Mouse (Mus musculus): ENCODE measurements at regions not wholly inside any gene's neighbourhood (a gene's known extent, or its start where the extent isn't known, plus 50 kb on each side); places are given as distances from the start of the nearest gene placed in this dataset.

DNA sequence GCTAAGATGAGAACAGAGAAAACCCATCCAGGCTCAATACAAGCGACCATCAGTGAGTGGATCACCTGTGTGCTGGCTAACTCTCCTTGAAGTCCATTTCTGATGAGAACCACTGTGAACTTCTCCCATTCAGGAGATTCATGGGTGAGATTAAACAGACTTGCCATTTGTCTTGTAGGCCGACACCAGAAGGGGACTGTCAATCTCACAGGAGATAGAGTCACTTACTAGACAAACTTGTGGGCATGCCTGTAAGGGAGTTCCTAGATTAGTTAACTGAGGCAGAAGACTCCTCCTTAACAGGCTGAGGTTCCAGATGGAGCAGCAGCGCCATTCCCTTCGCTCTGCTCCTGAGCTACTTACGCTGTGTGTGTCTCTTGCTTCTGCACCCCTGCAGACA lies 114.7 kb upstream of the Max start:
- H3K36me3 ChIP-seq (ENCODE audit: control insufficient read depth, insufficient read depth, low read length, poor library complexity, severe bottlenecking) = no peaks in the 10 kb centered on the region
- H3K4me1 ChIP-seq (ENCODE audit: control insufficient read depth in 2 of 2, insufficient read depth in 2 of 2, low read length in 2 of 2, poor library complexity in 1 of 2) = no peaks in the 10 kb centered on the region
- no peak overlapping the region for H3K9ac ChIP-seq (ENCODE audit: insufficient read depth, low read depth, low read length, poor library complexity, severe bottlenecking)
- in situ Hi-C loops (cut with MboI; ENCODE audit: low sequenced_read_pairs in 2 of 2, unreplicated experiment in 2 of 2) = no loop called here
- H3K4me3 ChIP-seq (ENCODE audit: insufficient read depth in 1 of 2, low read depth in 1 of 2, low read length in 2 of 2, poor library complexity in 1 of 2, severe bottlenecking in 1 of 2) = no peak overlapping the region
- TF ChIP-seq MAFK (IDR thresholded peaks at IDR 0.05; ENCODE audit: insufficient read depth, low read depth, low read length) = no peak
- no peak for TF ChIP-seq CHD2 (IDR thresholded peaks at IDR 0.05; ENCODE audit: low read depth, low read length)
- TF ChIP-seq ZC3H11A (IDR thresholded peaks at IDR 0.05; ENCODE audit: borderline replicate concordance, low read depth, low read length) = no peak
- no peak for TF ChIP-seq HCFC1 (IDR thresholded peaks at IDR 0.05; ENCODE audit: borderline replicate concordance, insufficient read depth, low read length)
- H3K27ac ChIP-seq (ENCODE audit: insufficient read depth, low read depth, low read length, poor library complexity, severe bottlenecking) = no peak overlapping the region
- no peak for DNase-seq (ENCODE audit: low read depth, low spot score)
- H3K9me3 ChIP-seq (ENCODE audit: control insufficient read depth, insufficient read depth, low read depth, low read length) = no peaks in the 10 kb centered on the region

DNA sequence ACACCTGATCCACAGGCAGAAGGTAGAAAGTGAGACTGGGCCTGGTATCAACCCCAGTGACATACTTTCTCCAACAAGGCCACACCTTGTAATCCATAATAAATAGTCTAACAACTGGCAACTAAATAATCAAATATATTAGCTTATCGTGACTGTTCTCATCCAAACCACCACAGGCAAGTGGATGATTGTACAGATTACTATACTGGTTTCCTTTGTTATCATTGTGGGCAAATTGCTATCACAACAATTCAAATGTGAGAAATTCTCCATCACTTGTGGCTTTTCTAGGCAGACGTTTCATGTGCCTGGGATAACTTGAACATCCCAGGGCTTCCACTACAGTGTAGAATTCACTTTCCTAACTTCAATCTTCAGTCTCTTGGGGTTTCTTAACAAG lies 112.6 kb upstream of the Max start:
- Histone ChIP-seq H3K4me3 (ENCODE audit: insufficient read depth in 1 of 2, low read depth in 1 of 2, low read length in 2 of 2, poor library complexity in 1 of 2, severe bottlenecking in 1 of 2) (no peak overlapping the region), H3K9me3 (ENCODE audit: control insufficient read depth, insufficient read depth, low read depth, low read length) (no peaks in the 10 kb centered on the region), H3K27ac (ENCODE audit: insufficient read depth, low read depth, low read length, poor library complexity, severe bottlenecking) (no peak overlapping the region), H3K36me3 (ENCODE audit: control insufficient read depth, insufficient read depth, low read length, poor library complexity, severe bottlenecking) (no peaks in the 10 kb centered on the region), H3K9ac (ENCODE audit: insufficient read depth, low read depth, low read length, poor library complexity, severe bottlenecking) (no peak overlapping the region), H3K4me1 (ENCODE audit: control insufficient read depth in 2 of 2, insufficient read depth in 2 of 2, low read length in 2 of 2, poor library complexity in 1 of 2) (no peaks in the 10 kb centered on the region)
- no peak for DNase-seq (ENCODE audit: low read depth, low spot score)
- TF ChIP-seq ZNF384 (IDR thresholded peaks at IDR 0.05; ENCODE audit: low read depth, low read length) (no peak), HCFC1 (IDR thresholded peaks at IDR 0.05; ENCODE audit: borderline replicate concordance, insufficient read depth, low read length) (no peak), MAFK (IDR thresholded peaks at IDR 0.05; ENCODE audit: insufficient read depth, low read depth, low read length) (no peak), ZC3H11A (IDR thresholded peaks at IDR 0.05; ENCODE audit: borderline replicate concordance, low read depth, low read length) (no peak), CHD2 (IDR thresholded peaks at IDR 0.05; ENCODE audit: low read depth, low read length) (no peak)
- in situ Hi-C loops (cut with MboI; ENCODE audit: low sequenced_read_pairs in 2 of 2, unreplicated experiment in 2 of 2) = no loop called here

DNA sequence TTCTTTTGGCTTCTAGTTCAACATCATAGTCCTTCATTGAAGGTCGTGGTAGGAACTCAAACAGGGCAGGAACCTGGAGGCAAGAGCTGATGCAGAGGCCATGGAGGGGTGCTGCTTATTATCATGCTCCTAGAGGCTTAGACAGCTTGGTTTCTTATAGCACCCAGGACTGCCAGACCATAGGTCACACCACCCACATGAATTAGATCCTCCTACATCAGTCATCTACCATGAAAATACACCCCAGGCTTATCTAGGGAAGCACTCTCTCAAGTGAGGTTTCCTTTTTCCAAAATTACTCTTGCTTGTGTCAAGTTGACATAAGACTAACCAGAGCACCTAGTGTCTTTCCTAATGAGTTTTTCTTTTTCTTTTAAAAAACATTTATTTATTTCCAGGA lies 109.7 kb upstream of the Max start:
- H3K27ac ChIP-seq (ENCODE audit: insufficient read depth, low read depth, low read length, poor library complexity, severe bottlenecking) = no peak overlapping the region
- no peak overlapping the region for H3K4me3 ChIP-seq (ENCODE audit: insufficient read depth in 1 of 2, low read depth in 1 of 2, low read length in 2 of 2, poor library complexity in 1 of 2, severe bottlenecking in 1 of 2)
- H3K9ac ChIP-seq (ENCODE audit: insufficient read depth, low read depth, low read length, poor library complexity, severe bottlenecking) = no peak overlapping the region
- no peaks in the 10 kb centered on the region for H3K36me3 ChIP-seq (ENCODE audit: control insufficient read depth, insufficient read depth, low read length, poor library complexity, severe bottlenecking)
- DNase-seq (ENCODE audit: low read depth, low spot score) = no peak
- in situ Hi-C loops (cut with MboI; ENCODE audit: low sequenced_read_pairs in 2 of 2, unreplicated experiment in 2 of 2) = no loop called here
- H3K9me3 ChIP-seq (ENCODE audit: control insufficient read depth, insufficient read depth, low read depth, low read length) = no peaks in the 10 kb centered on the region
- H3K4me1 ChIP-seq (ENCODE audit: control insufficient read depth in 2 of 2, insufficient read depth in 2 of 2, low read length in 2 of 2, poor library complexity in 1 of 2) = no peaks in the 10 kb centered on the region
- TF ChIP-seq CHD2 (IDR thresholded peaks at IDR 0.05; ENCODE audit: low read depth, low read length) (no peak), ZC3H11A (IDR thresholded peaks at IDR 0.05; ENCODE audit: borderline replicate concordance, low read depth, low read length) (no peak), HCFC1 (IDR thresholded peaks at IDR 0.05; ENCODE audit: borderline replicate concordance, insufficient read depth, low read length) (no peak), ZNF384 (IDR thresholded peaks at IDR 0.05; ENCODE audit: low read depth, low read length) (no peak)

DNA sequence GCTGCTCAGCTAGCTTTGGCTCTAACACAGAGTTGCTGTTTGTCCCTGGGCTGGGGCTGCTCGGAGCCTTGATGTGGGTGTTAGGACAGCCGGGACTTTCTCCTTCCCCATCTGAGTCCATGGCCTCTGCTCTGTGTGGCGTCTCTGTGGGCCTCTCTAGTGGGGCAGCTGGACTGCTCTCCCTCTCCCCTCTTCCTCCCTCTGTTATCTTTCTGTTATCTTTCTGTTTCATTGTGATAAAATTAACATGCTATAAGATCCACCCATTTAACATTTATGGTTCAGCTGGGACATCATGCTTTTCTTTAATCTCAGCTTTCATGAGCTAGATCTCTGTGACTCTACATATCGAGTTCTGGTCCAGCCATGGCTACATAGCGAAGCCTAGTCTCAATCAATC lies 105.9 kb upstream of the Max start:
- Histone ChIP-seq H3K36me3 (ENCODE audit: control insufficient read depth, insufficient read depth, low read length, poor library complexity, severe bottlenecking) (no peaks in the 10 kb centered on the region), H3K4me1 (ENCODE audit: control insufficient read depth in 2 of 2, insufficient read depth in 2 of 2, low read length in 2 of 2, poor library complexity in 1 of 2) (peaks cover 0 to 5% of the 10 kb centered on the region in 2 experiments; a peak in 1 of 4 replicates), H3K9me3 (ENCODE audit: control insufficient read depth, insufficient read depth, low read depth, low read length) (no peaks in the 10 kb centered on the region), H3K9ac (ENCODE audit: insufficient read depth, low read depth, low read length, poor library complexity, severe bottlenecking) (no peak overlapping the region), H3K4me3 (ENCODE audit: insufficient read depth in 1 of 2, low read depth in 1 of 2, low read length in 2 of 2, poor library complexity in 1 of 2, severe bottlenecking in 1 of 2) (no peak overlapping the region), H3K27ac (ENCODE audit: insufficient read depth, low read depth, low read length, poor library complexity, severe bottlenecking) (no peak overlapping the region)
- no peak for TF ChIP-seq ZC3H11A (IDR thresholded peaks at IDR 0.05; ENCODE audit: borderline replicate concordance, low read depth, low read length)
- no peak for TF ChIP-seq HCFC1 (IDR thresholded peaks at IDR 0.05; ENCODE audit: borderline replicate concordance, insufficient read depth, low read length)
- TF ChIP-seq ZNF384 (IDR thresholded peaks at IDR 0.05; ENCODE audit: low read depth, low read length) = no peak
- TF ChIP-seq CHD2 (IDR thresholded peaks at IDR 0.05; ENCODE audit: low read depth, low read length) = no peak
- no peak for TF ChIP-seq MAFK (IDR thresholded peaks at IDR 0.05; ENCODE audit: insufficient read depth, low read depth, low read length)
- in situ Hi-C loops (cut with MboI; ENCODE audit: low sequenced_read_pairs in 2 of 2, unreplicated experiment in 2 of 2) = no loop called here
- DNase-seq (ENCODE audit: low read depth, low spot score) = no peak

DNA sequence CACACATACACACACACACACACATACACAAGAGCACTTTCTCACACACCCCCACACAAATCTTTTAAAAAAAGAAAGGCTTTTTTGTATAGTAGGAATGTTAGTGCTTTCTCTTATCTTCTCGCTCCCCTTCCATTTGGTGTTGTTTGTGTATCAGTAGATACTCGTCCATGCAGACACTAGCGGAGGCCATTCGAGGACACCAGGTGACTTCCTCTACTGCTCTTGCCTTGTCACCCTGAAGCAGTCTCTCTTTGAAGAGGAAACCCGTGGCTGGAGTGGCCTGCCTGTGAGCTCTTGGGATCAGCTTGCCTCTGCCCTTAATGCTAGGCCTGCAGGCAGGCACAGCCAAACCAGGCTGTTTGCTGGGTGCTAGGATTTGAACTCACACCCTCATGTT lies 105.1 kb upstream of the Max start:
- no peaks in the 10 kb centered on the region for H3K9me3 ChIP-seq (ENCODE audit: control insufficient read depth, insufficient read depth, low read depth, low read length)
- TF ChIP-seq ZC3H11A (IDR thresholded peaks at IDR 0.05; ENCODE audit: borderline replicate concordance, low read depth, low read length) (no peak), ZNF384 (IDR thresholded peaks at IDR 0.05; ENCODE audit: low read depth, low read length) (no peak), CHD2 (IDR thresholded peaks at IDR 0.05; ENCODE audit: low read depth, low read length) (no peak), HCFC1 (IDR thresholded peaks at IDR 0.05; ENCODE audit: borderline replicate concordance, insufficient read depth, low read length) (no peak), MAFK (IDR thresholded peaks at IDR 0.05; ENCODE audit: insufficient read depth, low read depth, low read length) (no peak)

More for the DNA sequence above, 105.1 kb upstream of the Max start:
- Histone ChIP-seq H3K27ac (ENCODE audit: insufficient read depth, low read depth, low read length, poor library complexity, severe bottlenecking) (no peak overlapping the region), H3K36me3 (ENCODE audit: control insufficient read depth, insufficient read depth, low read length, poor library complexity, severe bottlenecking) (no peaks in the 10 kb centered on the region), H3K4me1 (ENCODE audit: control insufficient read depth in 2 of 2, insufficient read depth in 2 of 2, low read length in 2 of 2, poor library complexity in 1 of 2) (peaks cover 0 to 5% of the 10 kb centered on the region in 2 experiments; a peak in 1 of 4 replicates), H3K4me3 (ENCODE audit: insufficient read depth in 1 of 2, low read depth in 1 of 2, low read length in 2 of 2, poor library complexity in 1 of 2, severe bottlenecking in 1 of 2) (no peak overlapping the region), H3K9ac (ENCODE audit: insufficient read depth, low read depth, low read length, poor library complexity, severe bottlenecking) (no peak overlapping the region)
- in situ Hi-C loops (cut with MboI; ENCODE audit: low sequenced_read_pairs in 2 of 2, unreplicated experiment in 2 of 2) = no loop called here
- no peak for DNase-seq (ENCODE audit: low read depth, low spot score)
